Mouse (Mus musculus): Measurements from ENCODE around the gene Fam43b. TPM values are rescaled to one million over a fixed set of nuclear protein-coding genes. Genes with fewer than 3 reads are reported as not detected.

The Fam43b gene
- total RNA-seq, 1 experiment = 0.89 TPM

DNA sequence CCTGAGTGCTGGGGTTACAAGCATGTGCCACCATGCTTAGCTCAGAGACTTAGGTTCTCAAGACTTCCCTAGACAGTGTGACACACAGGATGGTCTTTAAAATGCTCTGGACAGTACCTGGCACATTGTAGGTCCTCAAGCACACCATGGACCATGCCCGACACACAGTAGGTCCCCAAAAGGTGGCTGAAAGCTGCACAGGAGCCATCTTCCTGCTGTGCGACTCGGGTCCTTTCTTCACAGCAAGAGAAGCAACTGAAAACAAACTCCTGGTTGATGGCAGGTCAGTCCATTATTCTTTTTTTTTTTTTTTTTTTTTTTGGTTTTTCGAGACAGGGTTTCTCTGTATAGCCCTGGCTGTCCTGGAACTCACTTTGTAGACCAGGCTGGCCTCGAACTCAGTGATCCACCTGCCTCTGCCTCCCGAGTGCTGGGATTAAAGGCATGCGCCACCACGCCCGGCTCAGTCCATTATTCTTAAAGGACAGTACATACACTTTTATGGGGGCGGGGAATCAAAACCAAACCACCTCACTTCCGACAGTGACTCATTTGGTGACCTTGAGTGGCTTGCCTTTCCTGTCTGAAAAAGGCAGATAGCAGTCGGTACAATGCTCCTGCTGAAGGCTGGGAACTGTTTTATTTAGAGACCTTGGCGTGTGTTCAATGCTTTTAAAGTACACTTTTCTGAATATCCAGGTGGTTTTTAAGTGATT, 11.3 kb upstream of the Fam43b start:
- Histone ChIP-seq H3K9me3 (ENCODE audit: control insufficient read depth, insufficient read depth, low read depth, low read length) (no peaks in the 10 kb centered on the region), H3K36me3 (ENCODE audit: control insufficient read depth, insufficient read depth, low read length, poor library complexity, severe bottlenecking) (no peaks in the 10 kb centered on the region), H3K4me1 (ENCODE audit: control insufficient read depth in 2 of 2, insufficient read depth in 2 of 2, low read length in 2 of 2, poor library complexity in 1 of 2) (peaks cover 3 to 24% of the 10 kb centered on the region in 2 experiments; a peak in 3 of 4 replicates), H3K9ac (ENCODE audit: insufficient read depth, low read depth, low read length, poor library complexity, severe bottlenecking) (no peak overlapping the region), H3K27ac (ENCODE audit: insufficient read depth, low read depth, low read length, poor library complexity, severe bottlenecking) (no peak overlapping the region), H3K4me3 (ENCODE audit: insufficient read depth in 1 of 2, low read depth in 1 of 2, low read length in 2 of 2, poor library complexity in 1 of 2, severe bottlenecking in 1 of 2) (no peak overlapping the region)
- in situ Hi-C loops (cut with MboI; ENCODE audit: low sequenced_read_pairs in 2 of 2, unreplicated experiment in 2 of 2) = no loop called here
- DNase-seq (ENCODE audit: low read depth, low spot score) = no peak
- TF ChIP-seq ZC3H11A (IDR thresholded peaks at IDR 0.05; ENCODE audit: borderline replicate concordance, low read depth, low read length) = no peak
- no peak for TF ChIP-seq ZNF384 (IDR thresholded peaks at IDR 0.05; ENCODE audit: low read depth, low read length)
- no peak for TF ChIP-seq HCFC1 (IDR thresholded peaks at IDR 0.05; ENCODE audit: borderline replicate concordance, insufficient read depth, low read length)
- no peak for TF ChIP-seq MAFK (IDR thresholded peaks at IDR 0.05; ENCODE audit: insufficient read depth, low read depth, low read length)
- no peak for TF ChIP-seq CHD2 (IDR thresholded peaks at IDR 0.05; ENCODE audit: low read depth, low read length)

GRCm38 (mm10) chr4:138404806-138405205, 8.5 kb upstream of the Fam43b start:
- H3K9me3 ChIP-seq (ENCODE audit: control insufficient read depth, insufficient read depth, low read depth, low read length) = no peaks in the 10 kb centered on the region
- no peak overlapping the region for H3K27ac ChIP-seq (ENCODE audit: insufficient read depth, low read depth, low read length, poor library complexity, severe bottlenecking)
- in situ Hi-C loops (cut with MboI; ENCODE audit: low sequenced_read_pairs in 2 of 2, unreplicated experiment in 2 of 2) = no loop called here
- peaks cover 0 to 5% of the 10 kb centered on the region in 2 experiments; a peak in 1 of 4 replicates for H3K4me1 ChIP-seq (ENCODE audit: control insufficient read depth in 2 of 2, insufficient read depth in 2 of 2, low read length in 2 of 2, poor library complexity in 1 of 2)
- no peaks in the 10 kb centered on the region for H3K36me3 ChIP-seq (ENCODE audit: control insufficient read depth, insufficient read depth, low read length, poor library complexity, severe bottlenecking)
- no peak overlapping the region for H3K4me3 ChIP-seq (ENCODE audit: insufficient read depth in 1 of 2, low read depth in 1 of 2, low read length in 2 of 2, poor library complexity in 1 of 2, severe bottlenecking in 1 of 2)
- TF ChIP-seq ZNF384 (IDR thresholded peaks at IDR 0.05; ENCODE audit: low read depth, low read length) (no peak), HCFC1 (IDR thresholded peaks at IDR 0.05; ENCODE audit: borderline replicate concordance, insufficient read depth, low read length) (no peak), MAFK (IDR thresholded peaks at IDR 0.05; ENCODE audit: insufficient read depth, low read depth, low read length) (no peak), CHD2 (IDR thresholded peaks at IDR 0.05; ENCODE audit: low read depth, low read length) (no peak), ZC3H11A (IDR thresholded peaks at IDR 0.05; ENCODE audit: borderline replicate concordance, low read depth, low read length) (no peak)
- no peak for DNase-seq (ENCODE audit: low read depth, low spot score)
- no peak overlapping the region for H3K9ac ChIP-seq (ENCODE audit: insufficient read depth, low read depth, low read length, poor library complexity, severe bottlenecking)

DNA sequence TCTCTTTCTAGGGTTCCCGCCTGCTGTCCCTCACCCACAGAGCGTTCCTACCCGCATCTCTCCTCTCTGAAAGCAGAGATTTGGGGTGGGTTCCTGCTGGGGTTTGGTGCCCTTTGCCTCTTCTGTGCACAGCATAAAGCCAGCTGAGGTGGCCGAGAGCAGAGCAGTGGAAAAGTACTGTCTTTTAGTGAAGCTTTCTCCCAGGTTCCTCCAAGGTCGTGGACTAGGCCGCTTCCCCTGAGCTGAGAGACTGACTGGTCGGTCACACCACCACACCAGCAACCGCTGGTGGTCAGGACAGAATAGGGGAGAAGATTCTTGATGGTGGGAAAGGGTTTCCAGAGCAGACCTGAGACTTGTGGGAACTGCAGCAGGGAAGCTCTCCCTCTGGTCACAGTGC, 383 bp upstream of the Fam43b start:
- Histone ChIP-seq H3K36me3 (ENCODE audit: control insufficient read depth, insufficient read depth, low read length, poor library complexity, severe bottlenecking) (no peaks in the 10 kb centered on the region), H3K9ac (ENCODE audit: insufficient read depth, low read depth, low read length, poor library complexity, severe bottlenecking) (no peak overlapping the region), H3K27ac (ENCODE audit: insufficient read depth, low read depth, low read length, poor library complexity, severe bottlenecking) (no peak overlapping the region), H3K4me1 (ENCODE audit: control insufficient read depth in 2 of 2, insufficient read depth in 2 of 2, low read length in 2 of 2, poor library complexity in 1 of 2) (no peaks in the 10 kb centered on the region), H3K4me3 (ENCODE audit: insufficient read depth in 1 of 2, low read depth in 1 of 2, low read length in 2 of 2, poor library complexity in 1 of 2, severe bottlenecking in 1 of 2) (peak overlapping the region; percentile 35 to 68; a peak in 3 of 4 replicates), H3K9me3 (ENCODE audit: control insufficient read depth, insufficient read depth, low read depth, low read length) (no peaks in the 10 kb centered on the region)
- TF ChIP-seq CHD2 (IDR thresholded peaks at IDR 0.05; ENCODE audit: low read depth, low read length) (no peak), MAFK (IDR thresholded peaks at IDR 0.05; ENCODE audit: insufficient read depth, low read depth, low read length) (no peak), ZNF384 (IDR thresholded peaks at IDR 0.05; ENCODE audit: low read depth, low read length) (no peak), HCFC1 (IDR thresholded peaks at IDR 0.05; ENCODE audit: borderline replicate concordance, insufficient read depth, low read length) (no peak), ZC3H11A (IDR thresholded peaks at IDR 0.05; ENCODE audit: borderline replicate concordance, low read depth, low read length) (no peak)
- in situ Hi-C loops (cut with MboI; ENCODE audit: low sequenced_read_pairs in 2 of 2, unreplicated experiment in 2 of 2) = no loop called here
- no peak for DNase-seq (ENCODE audit: low read depth, low spot score)

- Histone ChIP-seq H3K27ac (ENCODE audit: insufficient read depth, low read depth, low read length, poor library complexity, severe bottlenecking) (no peak overlapping the region), H3K9me3 (ENCODE audit: control insufficient read depth, insufficient read depth, low read depth, low read length) (no peaks in the 10 kb centered on the region), H3K4me3 (ENCODE audit: insufficient read depth in 1 of 2, low read depth in 1 of 2, low read length in 2 of 2, poor library complexity in 1 of 2, severe bottlenecking in 1 of 2) (peak overlapping the region; percentile 35 to 68; a peak in 3 of 4 replicates), H3K9ac (ENCODE audit: insufficient read depth, low read depth, low read length, poor library complexity, severe bottlenecking) (peak overlapping the region; percentile 48), H3K4me1 (ENCODE audit: control insufficient read depth in 2 of 2, insufficient read depth in 2 of 2, low read length in 2 of 2, poor library complexity in 1 of 2) (no peaks in the 10 kb centered on the region), H3K36me3 (ENCODE audit: control insufficient read depth, insufficient read depth, low read length, poor library complexity, severe bottlenecking) (no peaks in the 10 kb centered on the region)
- DNase-seq (ENCODE audit: low read depth, low spot score) = no peak
- TF ChIP-seq HCFC1 (IDR thresholded peaks at IDR 0.05; ENCODE audit: borderline replicate concordance, insufficient read depth, low read length) (no peak), ZC3H11A (IDR thresholded peaks at IDR 0.05; ENCODE audit: borderline replicate concordance, low read depth, low read length) (no peak), MAFK (IDR thresholded peaks at IDR 0.05; ENCODE audit: insufficient read depth, low read depth, low read length) (no peak), CHD2 (IDR thresholded peaks at IDR 0.05; ENCODE audit: low read depth, low read length) (no peak), ZNF384 (IDR thresholded peaks at IDR 0.05; ENCODE audit: low read depth, low read length) (no peak)
- in situ Hi-C loops (cut with MboI; ENCODE audit: low sequenced_read_pairs in 2 of 2, unreplicated experiment in 2 of 2) = no loop called here
Observed at GRCm38 (mm10) chr4:138395087-138395970, 999 bp downstream of the Fam43b start.
